Mouse (Mus musculus) limb, embryonic 14.5 days (tissue): Measurements from ENCODE around the gene Pex1. TPM values are rescaled to one million over a fixed set of nuclear protein-coding genes. Genes with fewer than 3 reads are reported as not detected.
A peak's percentile ranks its signal among the peaks of the same experiment; 100 is the strongest.

ENCODE experiments used
- ATAC-seq: fragments of 200-750 bp; cut with Nextera tagmentation; 2 replicates; pipeline ENCODE4 v1.8.0; 2017; ENCODE audit warnings: low read depth, moderate number of reproducible peaks, moderate TSS enrichment; ENCODE audit not compliant: low FRiP score
- DNase-seq: peaks from one replicate; pipeline ENCODE4 v3.0.0-alpha.2; 2015; ENCODE audit warnings: low spot score
- H3K27ac ChIP-seq: fragments of 300-500 bp; sonication (generic); replicated peaks from 2 replicates; pipeline ENCODE4 v1.5.1; 2014; ENCODE audit warnings: low read depth, mild to moderate bottlenecking, low read length, moderate library complexity, mixed read lengths
- H3K27me3 ChIP-seq: fragments of 300-500 bp; sonication (generic); 2 replicates; pipeline ENCODE4 v1.6.1; 2014; ENCODE audit warnings: low read length, mixed read lengths; ENCODE audit not compliant: control insufficient read depth, insufficient read depth
- H3K36me3 ChIP-seq: fragments of 300-500 bp; sonication (generic); 2 replicates; pipeline ENCODE4 v1.6.1; 2014; ENCODE audit warnings: mild to moderate bottlenecking, low read length, moderate library complexity, mixed read lengths; ENCODE audit not compliant: control insufficient read depth, insufficient read depth
- H3K4me1 ChIP-seq: fragments of 300-500 bp; sonication (generic); 2 replicates; pipeline ENCODE4 v1.6.1; 2014; ENCODE audit warnings: antibody characterized with exemption, low read length, mixed read lengths; ENCODE audit not compliant: control insufficient read depth, insufficient read depth
- H3K4me2 ChIP-seq: fragments of 300-500 bp; sonication (generic); replicated peaks from 2 replicates; pipeline ENCODE4 v1.6.1; 2014; ENCODE audit warnings: low read depth, mild to moderate bottlenecking, low read length, moderate library complexity; ENCODE audit not compliant: severe bottlenecking
- H3K4me3 ChIP-seq: fragments of 300-500 bp; sonication (generic); replicated peaks from 2 replicates; pipeline ENCODE4 v1.5.1; 2014; ENCODE audit warnings: low read length
- H3K9ac ChIP-seq: fragments of 300-500 bp; sonication (generic); 2 replicates; pipeline ENCODE4 v1.6.1; 2014; ENCODE audit warnings: mild to moderate bottlenecking, low read depth, low read length, moderate library complexity; ENCODE audit not compliant: severe bottlenecking
- H3K9me3 ChIP-seq: fragments of 300-500 bp; sonication (generic); 2 replicates; pipeline ENCODE4 v1.6.1; 2016; ENCODE audit warnings: low read length; ENCODE audit not compliant: control insufficient read depth
- POLR2A ChIP-seq: fragments of 200-500 bp; IDR thresholded peaks from 2 replicates; pipeline ENCODE4 v1.8.0; 2012; ENCODE audit warnings: inconsistent platforms, mild to moderate bottlenecking, moderate library complexity, borderline replicate concordance; ENCODE audit not compliant: insufficient read depth, insufficient read length; ENCODE audit errors: extremely low read depth
- WGBS: fragments of 180-500 bp; shearing (Covaris S2); extraction: QIAGEN DNeasy Blood & Tissue Kit; methylation state at CpG from one replicate; pipeline ENCODE4 v1.1.7; 2014; 5-methylcytosine and 5-hydroxymethylcytosine counted together
- microRNA-seq: library from miRNA; unstranded; fragments of <30 nt; microRNA quantifications from one replicate; pipeline ENCODE4, GENCODE M21; 2016
- polyA plus RNA-seq, 2 experiments: library from polyadenylated mRNA; depleted of rRNA in 1 of 2; stranded (reverse) in 1 of 2; unstranded in 1 of 2; fragments of >200 nt; fragmentation: Nextera tagmentation in 1 of 2; extraction: Ambion mirVana in 1 of 2; gene quantifications; 2 replicates each; pipeline versions ENCODE4 v1.2.1 to v1.2.3; 2012 to 2014

Gene Pex1
- polyA plus RNA-seq, 2 experiments, result 15.4 to 17.8 TPM

DNA sequence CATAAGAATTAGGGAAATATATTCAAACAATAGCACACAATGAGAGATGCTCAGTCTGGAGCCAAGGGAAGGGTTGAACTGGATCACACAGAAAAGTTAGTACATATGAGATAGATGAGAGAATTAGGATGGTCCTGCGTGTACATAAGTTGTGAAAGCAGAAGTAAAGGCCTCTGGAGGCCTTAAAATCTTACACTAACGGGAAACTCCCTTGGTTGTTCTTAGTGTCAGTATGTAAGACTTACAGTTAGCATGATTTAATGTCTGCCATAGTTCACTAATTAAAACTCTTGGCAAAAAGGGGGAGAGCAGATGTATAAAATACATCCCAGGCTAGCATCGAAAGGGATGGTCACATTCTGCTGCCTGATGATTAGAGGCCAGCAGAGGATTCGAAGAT lies 57.9 kb downstream of the Pex1 start:
- no peak overlapping the region for H3K4me2 ChIP-seq
- no peaks in the 10 kb centered on the region for H3K27me3 ChIP-seq
- H3K27ac ChIP-seq, result no peak overlapping the region
- H3K9me3 ChIP-seq, result no peaks in the 10 kb centered on the region
- H3K36me3 ChIP-seq, result no peaks in the 10 kb centered on the region
- TF ChIP-seq POLR2A, result no peak
- no peak overlapping the region for H3K4me3 ChIP-seq
- no peak overlapping the region for H3K9ac ChIP-seq
- 87% methylated on average over 4 of the region's 4 CpGs for WGBS
- DNase-seq, result no peak
- H3K4me1 ChIP-seq, result no peaks in the 10 kb centered on the region
- no peak for ATAC-seq

DNA sequence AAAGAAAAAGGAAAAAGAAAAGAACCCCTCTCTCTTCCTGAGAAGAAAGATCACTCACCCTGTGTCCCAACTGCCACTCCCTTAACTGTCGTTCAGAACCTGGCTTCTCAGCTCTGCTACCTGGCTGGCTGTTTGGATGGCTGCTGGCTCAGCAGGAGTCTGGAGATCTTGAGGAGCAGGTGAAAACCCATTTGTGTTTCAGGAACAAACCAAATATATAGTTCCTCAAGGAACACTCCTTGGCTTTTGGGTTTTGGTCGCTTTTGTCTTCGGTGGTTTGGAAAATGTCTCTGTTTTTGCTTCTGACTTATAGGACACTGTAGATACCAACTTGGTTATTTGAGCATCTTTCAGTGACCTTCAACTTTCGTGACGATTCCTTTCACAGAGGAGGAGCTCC lies 61.2 kb downstream of the Pex1 start, which contains the start of gene Gatad1:
Gene Gatad1 (minus strand): TSS at position 101 of the 400 bp plus-strand sequence.
- no peak within 1 kb of the TSS for H3K4me3 ChIP-seq
- DNase-seq (no peak), ATAC-seq (no peak)
- H3K4me2 ChIP-seq, result no peak within 1 kb of the TSS
- H3K4me1 ChIP-seq, result no peaks in the 10 kb centered on the region
- H3K9ac ChIP-seq, result no peak within 1 kb of the TSS
- no peaks in the 10 kb centered on the region for H3K36me3 ChIP-seq
- H3K9me3 ChIP-seq, result no peaks in the 10 kb centered on the region
- H3K27ac ChIP-seq, result no peak within 1 kb of the TSS
- TF ChIP-seq POLR2A, result no peak
- WGBS, result 77% methylated on average over 5 of the region's 5 CpGs
- no peaks in the 10 kb centered on the region for H3K27me3 ChIP-seq

DNA sequence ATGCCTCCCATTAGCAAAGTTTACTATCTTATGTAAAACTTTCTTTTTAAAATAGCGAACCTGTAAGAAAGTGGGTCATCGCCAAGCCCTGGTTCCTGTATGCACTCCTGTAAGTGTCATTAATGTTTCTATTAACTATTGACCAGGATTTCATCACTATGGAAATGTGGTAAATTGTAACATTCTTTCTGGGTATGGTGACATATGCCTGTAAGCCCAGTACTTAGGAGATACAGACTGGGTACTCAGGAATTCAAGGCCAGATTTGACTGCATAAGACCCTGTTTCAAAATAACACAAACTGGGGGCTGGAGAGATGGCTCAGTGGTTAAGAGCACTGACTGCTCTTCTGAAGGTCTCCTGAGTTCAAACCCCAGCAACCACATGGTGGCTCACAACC lies 69.4 kb downstream of the Pex1 start:
- Histone ChIP-seq H3K4me2 (no peak overlapping the region), H3K27me3 (no peaks in the 10 kb centered on the region), H3K4me1 (peaks cover 12% of the 10 kb centered on the region), H3K4me3 (no peak overlapping the region), H3K9me3 (no peaks in the 10 kb centered on the region), H3K9ac (no peak overlapping the region), H3K36me3 (no peaks in the 10 kb centered on the region), H3K27ac (no peak overlapping the region)
- 90% methylated on average over 2 of the region's 2 CpGs for WGBS
- no peak for TF ChIP-seq POLR2A
- no peak for DNase-seq
- ATAC-seq, result no peak

DNA sequence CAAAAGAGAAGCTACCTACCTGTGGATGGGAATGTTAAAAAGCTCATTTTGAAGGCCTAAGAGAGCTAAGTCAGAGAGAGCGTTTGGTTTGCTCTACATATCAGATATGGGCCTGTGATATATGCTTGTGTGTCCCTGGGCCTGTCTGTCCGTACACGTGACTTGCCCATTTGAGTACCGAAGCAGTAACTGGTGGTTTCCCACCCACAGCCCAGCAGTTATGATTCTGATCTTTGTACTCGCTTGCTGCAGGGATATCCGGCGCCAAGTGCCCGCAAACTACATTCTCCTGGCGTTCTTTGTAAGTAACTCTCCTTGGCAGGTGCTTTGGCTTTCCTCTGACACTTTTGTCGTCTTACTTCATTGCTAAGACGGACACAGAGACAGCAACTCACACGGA lies 70.7 kb downstream of the Pex1 start:
- Histone ChIP-seq H3K27ac (no peak overlapping the region; the same call in 1 of the 2 replicates), H3K27me3 (no peaks in the 10 kb centered on the region), H3K9me3 (no peaks in the 10 kb centered on the region), H3K9ac (peak overlapping the region; percentile 21; the same call in 1 of the 2 replicates), H3K4me1 (peaks cover 12% of the 10 kb centered on the region), H3K4me3 (no peak overlapping the region), H3K4me2 (no peak overlapping the region), H3K36me3 (no peaks in the 10 kb centered on the region)
- DNase-seq (no peak), ATAC-seq (no peak)
- no peak for TF ChIP-seq POLR2A
- WGBS, result 57% methylated on average over 12 of the region's 12 CpGs

DNA sequence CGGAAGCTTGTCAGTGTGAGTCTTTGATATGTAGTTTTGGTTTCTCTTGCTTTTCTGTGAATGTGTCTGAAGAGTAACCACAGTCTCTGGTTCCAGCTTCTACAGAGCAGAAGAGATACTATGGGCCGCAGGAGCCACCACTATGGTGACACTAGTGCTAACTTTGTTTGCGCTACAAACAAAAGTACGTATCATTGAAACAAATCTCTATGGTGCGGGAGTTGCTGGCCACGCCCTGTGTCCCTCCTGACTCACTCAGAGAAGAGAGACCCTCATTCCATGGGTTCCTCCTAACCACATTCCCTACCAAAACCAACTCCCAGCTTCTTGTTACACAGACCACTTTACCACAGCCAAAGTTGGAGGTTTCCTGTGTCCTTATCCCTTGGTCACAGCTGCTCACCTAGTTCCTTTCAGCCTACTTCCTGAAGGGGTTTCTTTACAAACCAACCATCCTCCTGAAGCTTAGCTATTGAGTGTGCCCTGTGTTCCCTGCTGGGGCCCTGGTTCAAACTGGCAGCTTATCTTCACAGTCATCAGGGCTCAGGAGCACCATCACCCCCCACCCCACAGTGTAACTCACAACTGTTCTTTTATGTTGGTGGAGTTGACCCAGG lies 74.2 kb downstream of the Pex1 start:
- H3K36me3 ChIP-seq, result no peaks in the 10 kb centered on the region
- peaks cover 12% of the 10 kb centered on the region for H3K4me1 ChIP-seq
- H3K9me3 ChIP-seq, result no peaks in the 10 kb centered on the region
- H3K4me2 ChIP-seq, result no peak overlapping the region
- no peak overlapping the region for H3K9ac ChIP-seq
- no peaks in the 10 kb centered on the region for H3K27me3 ChIP-seq
- no peak overlapping the region for H3K27ac ChIP-seq
- ATAC-seq, result no peak
- WGBS, result 89% methylated on average over 5 of the region's 6 CpGs
- TF ChIP-seq POLR2A, result no peak
- H3K4me3 ChIP-seq, result no peak overlapping the region
- no peak for DNase-seq

Small RNA genes within 50 kb of the gene (microRNA-seq; reads per million reads assigned to microRNA genes)
- gene Gm26238, result not detected

Other genes starting within 250 kb of the Pex1 start
- gene Fam133b, start 52.2 kb upstream of the Pex1 start, polyA plus RNA-seq (2012; rRNA removed), result 25.3 and 32.1 TPM in 2 replicates
- 29.2 and 32.2 TPM in 2 replicates for gene Fam133b, start 52.2 kb upstream of the Pex1 start, polyA plus RNA-seq (2014; fragmentation: Nextera tagmentation; extraction: Ambion mirVana)
- gene 1700109H08Rik, start 24.5 kb upstream of the Pex1 start, polyA plus RNA-seq (2012; rRNA removed), result 5.3 and 5.8 TPM in 2 replicates
- gene 1700109H08Rik, start 24.5 kb upstream of the Pex1 start, polyA plus RNA-seq (2014; fragmentation: Nextera tagmentation; extraction: Ambion mirVana), result 2.9 and 3.1 TPM in 2 replicates
- 10.3 and 11.5 TPM in 2 replicates for gene Rbm48, start 519 bp downstream of the Pex1 start, polyA plus RNA-seq (2012; rRNA removed)
- gene Rbm48, start 519 bp downstream of the Pex1 start, polyA plus RNA-seq (2014; fragmentation: Nextera tagmentation; extraction: Ambion mirVana), result 12.5 and 13.0 TPM in 2 replicates
- gene Tmbim7, start 55.1 kb downstream of the Pex1 start, polyA plus RNA-seq (2012; rRNA removed), result not detected in 2 replicates
- gene Tmbim7, start 55.1 kb downstream of the Pex1 start, polyA plus RNA-seq (2014; fragmentation: Nextera tagmentation; extraction: Ambion mirVana), result 0.19 TPM in 1 of 2 replicates, not detected in the other
- gene Gatad1, start 61.1 kb downstream of the Pex1 start, polyA plus RNA-seq (2012; rRNA removed), result 48.3 and 60.5 TPM in 2 replicates
- 66.8 and 67.8 TPM in 2 replicates for gene Gatad1, start 61.1 kb downstream of the Pex1 start, polyA plus RNA-seq (2014; fragmentation: Nextera tagmentation; extraction: Ambion mirVana)
- gene Ankib1, start 206.9 kb downstream of the Pex1 start, polyA plus RNA-seq (2012; rRNA removed), result 11.6 TPM in 2 replicates
- gene Ankib1, start 206.9 kb downstream of the Pex1 start, polyA plus RNA-seq (2014; fragmentation: Nextera tagmentation; extraction: Ambion mirVana), result 14.4 TPM in 2 replicates
- gene Krit1, start 207.1 kb downstream of the Pex1 start, polyA plus RNA-seq (2012; rRNA removed), result 32.3 and 37.6 TPM in 2 replicates
- gene Krit1, start 207.1 kb downstream of the Pex1 start, polyA plus RNA-seq (2014; fragmentation: Nextera tagmentation; extraction: Ambion mirVana), result 37.6 and 44.5 TPM in 2 replicates
- gene Lrrd1, start 249.1 kb downstream of the Pex1 start, polyA plus RNA-seq (2012; rRNA removed), result 0.04 TPM in 1 of 2 replicates, not detected in the other
- gene Lrrd1, start 249.1 kb downstream of the Pex1 start, polyA plus RNA-seq (2014; fragmentation: Nextera tagmentation; extraction: Ambion mirVana), result 0.06 TPM in 1 of 2 replicates, not detected in the other